Mouse (Mus musculus): ENCODE data around the gene Calu.
"Not testable (repeated sequence)": the region's sequence is repeated elsewhere in the genome, so short reads cannot be mapped to it uniquely, and the experiment has no call there.

The Calu gene

GRCm38 (mm10) chr6:29347665-29348370 lies at the start of gene Calu:
Gene Calu (plus strand): TSS chr6:29348069.
- peak; percentile 99 for DNase-seq

DNA sequence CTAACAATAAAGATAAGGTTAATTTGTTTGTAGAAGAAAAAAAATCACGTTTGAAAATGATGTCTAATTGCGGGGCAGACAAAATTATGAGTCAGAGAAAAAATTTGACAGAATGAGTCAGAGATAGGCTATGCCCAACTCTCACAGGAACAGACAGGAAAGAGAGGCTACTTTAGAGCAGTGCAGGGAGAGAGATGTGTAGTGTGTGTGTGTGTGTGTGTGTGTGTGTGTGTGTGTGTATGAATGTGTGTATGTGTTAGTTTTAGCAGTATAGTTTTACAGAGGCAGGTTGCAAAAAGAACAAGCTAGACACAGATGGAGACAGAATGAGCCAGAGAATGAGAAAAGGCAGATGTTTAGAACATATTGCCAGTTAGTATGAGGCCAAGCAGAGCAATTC lies 48.8 kb upstream of the Calu start:
- DNase-seq = no peak

DNA sequence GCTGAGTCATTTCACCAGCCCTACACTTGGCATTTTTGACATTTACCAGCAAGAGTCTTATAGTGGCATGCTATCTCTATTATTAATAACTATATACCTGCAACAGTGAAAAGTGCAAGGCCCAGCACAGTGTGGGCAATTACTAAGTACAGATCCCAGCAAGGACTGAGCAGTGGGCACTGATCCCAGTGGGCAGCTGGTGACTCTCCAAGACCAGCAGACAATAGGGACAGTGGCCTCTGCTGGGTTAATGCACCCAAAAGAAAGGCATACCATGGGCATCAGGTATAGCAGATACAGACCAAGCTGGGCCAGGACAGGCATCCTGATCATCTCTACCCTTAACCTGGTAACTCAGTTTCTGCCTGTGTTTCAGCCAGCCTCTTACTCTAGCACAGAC lies 44.6 kb upstream of the Calu start:
- DNase-seq = no peak

DNA sequence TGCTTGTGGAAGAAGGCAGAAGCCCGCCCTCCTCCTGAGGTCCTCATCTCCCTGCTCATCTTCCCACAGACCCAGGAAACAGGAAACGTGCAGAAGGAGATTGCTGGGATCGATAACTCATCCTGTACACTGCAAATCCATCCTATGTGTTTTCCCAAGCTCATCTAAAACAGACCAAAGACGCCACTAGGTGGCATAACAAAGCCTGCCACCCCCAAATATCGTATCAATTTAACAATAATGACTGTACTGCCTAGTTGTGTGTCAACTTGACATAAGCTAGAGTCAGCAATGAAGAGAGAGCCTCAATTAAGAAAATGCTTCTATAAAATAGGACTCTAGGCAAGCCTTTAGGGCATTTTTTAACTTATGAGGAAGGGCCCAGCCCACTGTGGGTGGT lies 44.1 kb upstream of the Calu start:
- peak; percentile 9 for DNase-seq

DNA sequence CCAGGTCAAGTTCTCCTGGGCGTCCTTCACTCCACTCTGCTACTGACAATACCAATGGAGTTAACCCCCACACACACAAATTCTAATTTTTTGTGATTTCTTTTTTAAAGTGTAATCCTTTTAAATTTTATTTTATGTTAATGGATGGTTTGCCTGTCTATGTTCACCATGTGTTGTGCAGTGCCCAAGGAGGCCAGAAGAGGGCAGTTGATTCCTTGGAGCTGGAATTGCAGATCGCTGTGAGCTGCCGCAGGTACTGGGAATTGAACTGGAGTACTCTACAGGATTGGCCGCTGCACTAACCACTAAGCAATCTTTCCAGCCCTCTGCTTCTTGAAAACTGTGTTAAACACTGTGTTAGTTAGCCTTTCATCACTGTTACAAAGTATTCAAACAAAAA lies 42.4 kb upstream of the Calu start:
- no peak for DNase-seq

GRCm38 (mm10) chr6:29308846-29309605 lies 38.8 kb upstream of the Calu start:
- no peak for DNase-seq

DNA sequence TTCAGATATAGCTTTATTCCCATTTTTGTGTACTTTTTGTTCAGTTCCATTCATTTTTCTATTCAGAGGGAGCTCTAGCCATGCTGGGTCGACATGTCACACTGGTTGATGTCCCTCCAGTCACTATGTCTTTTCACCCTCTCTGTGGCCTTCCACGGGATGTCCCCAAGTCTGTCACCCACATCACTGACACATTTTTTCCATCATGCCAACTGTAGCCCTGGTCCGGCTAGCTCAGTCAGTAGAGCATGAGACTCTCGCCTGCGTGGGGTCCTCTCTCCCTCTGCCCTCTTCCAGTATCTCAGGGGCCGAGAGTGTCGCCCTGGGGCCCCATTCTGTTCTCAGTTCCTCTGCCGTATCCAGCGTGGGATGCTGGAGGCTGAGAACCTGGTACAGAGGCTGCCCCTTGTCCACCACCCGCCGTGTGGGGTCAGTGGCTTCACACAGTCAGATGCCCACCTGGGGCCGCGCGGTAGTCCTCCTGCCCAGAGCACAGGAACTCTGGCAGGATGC lies 34.1 kb upstream of the Calu start:
- DNase-seq = no peak

- no peak for DNase-seq
These were observed 30.6 kb upstream of the Calu start for GRCm38 (mm10) chr6:29317286-29317685.

- DNase-seq = no peak
These were observed 29.9 kb upstream of the Calu start for GRCm38 (mm10) chr6:29317941-29318340.

DNA sequence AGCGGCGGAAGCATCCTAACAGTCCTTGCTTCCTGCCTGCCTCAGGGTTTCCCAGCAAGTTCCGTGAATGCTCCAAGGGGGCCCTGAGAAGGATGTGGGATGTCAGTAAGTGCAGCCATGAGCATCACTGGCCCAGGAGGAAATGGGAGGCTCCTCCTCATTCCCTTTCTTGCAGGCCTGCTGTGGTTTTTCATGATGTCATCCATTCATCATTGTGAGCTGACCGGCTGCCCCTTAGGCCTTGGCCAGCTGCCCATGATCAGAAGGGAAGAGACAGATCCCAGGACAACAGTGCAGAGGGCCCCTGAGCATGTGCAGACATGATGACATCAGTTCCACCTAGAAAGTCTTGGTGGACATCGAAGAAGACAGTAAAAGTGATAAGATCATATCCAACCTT lies 29.0 kb upstream of the Calu start, which contains the start of gene Fam71f1:
TSS of gene Fam71f1 (plus strand) at position 262 of the 400 bp plus-strand sequence.
- DNase-seq = peak; percentile 70

- no peak for DNase-seq
These were observed 26.3 kb upstream of the Calu start for GRCm38 (mm10) chr6:29321586-29321985.

GRCm38 (mm10) chr6:29322147-29322546 lies 25.7 kb upstream of the Calu start:
- no peak for DNase-seq

GRCm38 (mm10) chr6:29322735-29323134 lies 25.1 kb upstream of the Calu start:
- no peak for DNase-seq

DNA sequence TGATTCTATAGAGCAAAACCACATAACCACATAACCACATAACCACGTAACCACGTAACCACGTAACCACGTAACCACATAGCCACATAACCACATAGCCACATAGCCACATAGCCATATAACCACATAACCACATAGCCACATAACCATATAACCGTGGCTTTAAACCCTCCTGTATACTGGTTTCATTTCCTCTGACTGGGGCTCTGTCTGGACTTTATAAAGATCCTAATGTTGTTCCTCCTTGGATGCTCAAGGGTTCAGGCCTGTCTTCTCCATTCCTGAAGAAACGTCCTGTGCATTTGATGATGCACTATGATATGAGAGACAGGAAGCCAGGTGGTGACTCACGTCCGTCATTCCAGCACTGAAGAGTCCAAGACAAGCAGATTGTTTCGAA lies 20.9 kb upstream of the Calu start:
- DNase-seq = no peak

GRCm38 (mm10) chr6:29329514-29329913 lies 18.4 kb upstream of the Calu start:
- no peak for DNase-seq

DNA sequence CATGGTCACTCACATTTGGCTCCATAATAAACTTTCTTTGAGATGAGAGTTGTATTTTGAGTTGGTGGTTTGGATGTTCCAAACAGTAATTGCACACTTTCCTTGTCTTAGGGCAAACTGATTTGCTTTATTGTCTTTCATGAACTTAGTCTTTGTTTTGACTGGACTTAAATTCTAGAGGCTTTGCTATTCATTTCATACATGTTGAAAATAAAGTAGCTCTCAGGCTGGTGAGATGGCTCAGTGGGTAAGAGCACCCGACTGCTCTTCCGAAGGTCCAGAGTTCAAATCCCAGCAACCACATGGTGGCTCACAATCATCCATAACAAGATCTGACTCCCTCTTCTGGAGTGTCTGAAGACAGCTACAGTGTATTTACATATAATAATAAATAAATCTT lies 1.4 kb upstream of the Calu start:
- DNase-seq = not testable (repeated sequence)

DNA sequence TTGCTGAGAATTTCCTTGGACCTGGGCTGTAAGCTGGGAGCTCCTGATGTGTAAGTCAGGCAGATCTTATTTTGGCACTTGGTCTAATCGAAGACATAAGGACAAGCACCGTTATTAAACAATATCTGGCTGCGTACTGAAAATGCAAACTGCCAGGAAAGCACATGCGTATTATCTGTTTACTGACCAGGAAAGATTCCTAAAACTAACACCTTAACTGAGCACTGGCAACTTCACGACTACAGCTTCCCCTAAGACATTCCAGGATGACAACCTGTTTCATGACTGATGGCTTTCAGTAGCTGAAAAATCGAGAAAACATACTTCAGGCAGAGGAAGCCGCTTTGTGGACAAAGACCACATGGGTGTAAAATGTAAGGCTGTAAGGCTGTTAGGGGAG lies 680 bp upstream of the Calu start:
- DNase-seq = no peak

DNA sequence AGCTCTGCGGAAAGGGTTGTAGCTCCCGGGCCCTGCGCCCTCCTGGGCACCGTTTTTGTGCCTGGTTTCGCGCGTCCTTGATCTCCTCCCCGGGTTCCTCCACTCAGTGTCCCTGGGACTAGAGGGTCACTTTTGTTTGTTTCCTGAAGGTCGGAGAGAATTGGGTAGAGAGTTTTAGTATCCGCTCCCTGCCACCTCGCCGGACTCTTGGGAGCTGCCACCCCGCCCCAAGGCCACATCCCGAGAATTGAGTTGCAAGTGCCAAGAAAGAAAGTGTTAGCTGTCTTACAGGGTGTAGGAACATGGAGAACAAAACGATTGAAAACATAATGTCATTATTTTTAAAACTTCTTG lies 479 bp downstream of the Calu start:
- DNase-seq = no peak

- DNase-seq = peak; percentile 16
These were observed 3.7 kb downstream of the Calu start for GRCm38 (mm10) chr6:29351613-29352012.

DNA sequence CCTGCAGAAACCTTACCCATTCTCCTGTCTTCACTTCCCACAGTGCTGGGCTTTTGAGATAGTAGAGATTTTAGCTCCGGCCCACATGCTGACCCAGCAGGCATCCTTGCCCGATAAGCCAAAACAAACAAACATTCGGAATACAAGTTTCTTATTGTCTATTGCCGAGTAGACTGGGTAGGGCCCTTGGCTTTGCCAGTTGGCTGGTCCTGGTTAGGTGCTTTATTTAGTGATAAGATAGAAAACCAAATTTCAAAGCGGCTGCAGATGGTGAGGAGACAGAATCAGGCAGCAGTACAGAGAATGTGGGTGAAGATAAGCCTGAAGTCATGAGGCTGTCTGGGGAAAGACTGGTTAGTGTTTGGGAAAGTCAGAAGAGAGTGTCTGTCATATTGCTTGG lies 4.9 kb downstream of the Calu start:
- DNase-seq = no peak

- no peak for DNase-seq
These were observed 11.5 kb downstream of the Calu start for GRCm38 (mm10) chr6:29359386-29359785.

DNA sequence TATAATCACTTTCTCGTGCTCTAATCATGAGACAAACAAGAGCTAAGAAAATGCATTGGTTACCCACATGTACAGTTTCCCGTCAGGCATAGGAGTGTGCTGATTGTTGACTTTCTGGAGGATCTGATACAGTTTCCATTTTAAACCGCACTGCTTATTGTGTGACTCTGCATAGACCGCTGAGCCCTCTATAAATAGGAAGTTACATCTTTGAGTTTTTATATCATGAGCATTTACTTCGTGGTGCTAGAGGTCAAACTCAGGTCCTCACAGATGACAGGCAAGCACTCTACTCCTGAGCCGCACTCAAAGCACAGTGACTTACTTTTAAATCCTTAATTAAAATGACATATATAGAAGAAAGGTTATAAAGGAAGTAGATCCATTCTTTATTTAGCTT lies 12.3 kb downstream of the Calu start:
- no peak for DNase-seq

- DNase-seq = no peak
These were observed 14.6 kb downstream of the Calu start for GRCm38 (mm10) chr6:29362246-29363128.
